Mouse (Mus musculus) right cerebral cortex, adult 2 months (tissue): ENCODE data around the gene Plxna4.
A peak's percentile ranks its signal among the peaks of the same experiment; 100 is the strongest.

Experiments used
- DNase-seq, 2 experiments: peaks; one replicate each; pipeline ENCODE4 v3.0.0; 2021 to 2022; ENCODE audit warnings: low spot score in 2 of 2

Gene Plxna4

GRCm38 (mm10) chr6:32406316-32407095, 181.5 kb downstream of the Plxna4 start:
- DNase-seq, result peak; percentile 47

GRCm38 (mm10) chr6:32402560-32403235, 185.3 kb downstream of the Plxna4 start:
- no peak for DNase-seq

- no peak for DNase-seq
Observed at GRCm38 (mm10) chr6:32398261-32398660, 189.7 kb downstream of the Plxna4 start.

GRCm38 (mm10) chr6:32397133-32397730, 190.8 kb downstream of the Plxna4 start:
- DNase-seq, result peak; percentile 43 to 63

GRCm38 (mm10) chr6:32395415-32395814, 192.6 kb downstream of the Plxna4 start:
- no peak for DNase-seq

- DNase-seq, result no peak
Observed at GRCm38 (mm10) chr6:32392262-32392661, 195.7 kb downstream of the Plxna4 start.

GRCm38 (mm10) chr6:32388276-32388675, 199.7 kb downstream of the Plxna4 start:
- no peak for DNase-seq

GRCm38 (mm10) chr6:32386915-32387314, 201.1 kb downstream of the Plxna4 start:
- no peak for DNase-seq

GRCm38 (mm10) chr6:32384937-32385336, 203.1 kb downstream of the Plxna4 start:
- DNase-seq, result no peak

- DNase-seq, result no peak
Observed at GRCm38 (mm10) chr6:32384423-32384822, 203.6 kb downstream of the Plxna4 start.

- DNase-seq, result no peak
Observed at GRCm38 (mm10) chr6:32381516-32381915, 206.5 kb downstream of the Plxna4 start.

GRCm38 (mm10) chr6:32377181-32377580, 210.8 kb downstream of the Plxna4 start:
- no peak for DNase-seq

GRCm38 (mm10) chr6:32373931-32374361, 214.0 kb downstream of the Plxna4 start:
- DNase-seq, result no peak

GRCm38 (mm10) chr6:32369092-32369491, 218.9 kb downstream of the Plxna4 start:
- no peak for DNase-seq

GRCm38 (mm10) chr6:32368408-32368807, 219.6 kb downstream of the Plxna4 start:
- no peak for DNase-seq

- DNase-seq, result no peak
Observed at GRCm38 (mm10) chr6:32364933-32365332, 223.1 kb downstream of the Plxna4 start.

GRCm38 (mm10) chr6:32363489-32364068, 224.4 kb downstream of the Plxna4 start:
- no peak for DNase-seq

GRCm38 (mm10) chr6:32362421-32362820, 225.6 kb downstream of the Plxna4 start:
- DNase-seq, result no peak

- DNase-seq, result peak; percentile 49 to 56
Observed at GRCm38 (mm10) chr6:32359675-32360074, 228.3 kb downstream of the Plxna4 start.

GRCm38 (mm10) chr6:32357497-32357896, 230.5 kb downstream of the Plxna4 start:
- no peak for DNase-seq

- no peak for DNase-seq
Observed at GRCm38 (mm10) chr6:32355559-32355958, 232.4 kb downstream of the Plxna4 start.

- DNase-seq, result no peak
Observed at GRCm38 (mm10) chr6:32348996-32349395, 239.0 kb downstream of the Plxna4 start.
